Mouse (Mus musculus) T-cell, adult 2 months (primary cell): ENCODE data around the gene Armc5.

Source experiments
- DNase-seq: peaks from one replicate; pipeline ENCODE4 v3.0.0; 2022; ENCODE audit warnings: low spot score

Gene Armc5

GRCm38 (mm10) chr7:128236856-128237592, at the start of gene Armc5:
Gene Armc5 (plus strand): TSS chr7:128237342.
- DNase-seq, result peak; percentile 60

- DNase-seq, result no peak
Measured at GRCm38 (mm10) chr7:128201607-128202006, 35.5 kb upstream of the Armc5 start.

- DNase-seq, result no peak
Measured at GRCm38 (mm10) chr7:128203071-128203470, 34.1 kb upstream of the Armc5 start.

GRCm38 (mm10) chr7:128204179-128204578, 33.0 kb upstream of the Armc5 start:
- DNase-seq, result no peak

GRCm38 (mm10) chr7:128205695-128206094, 31.4 kb upstream of the Armc5 start:
- DNase-seq, result no peak

- DNase-seq, result no peak
Measured at GRCm38 (mm10) chr7:128206152-128206551, 31.0 kb upstream of the Armc5 start, which contains the start of gene Cox6a2. Gene Cox6a2 (minus strand): TSS chr7:128206387.

GRCm38 (mm10) chr7:128208187-128208586, 29.0 kb upstream of the Armc5 start:
- DNase-seq, result peak; percentile 58

GRCm38 (mm10) chr7:128209826-128210225, 27.3 kb upstream of the Armc5 start:
- no peak for DNase-seq

- no peak for DNase-seq
Measured at GRCm38 (mm10) chr7:128219952-128220351, 17.2 kb upstream of the Armc5 start.

- DNase-seq, result no peak
Measured at GRCm38 (mm10) chr7:128220936-128221335, 16.2 kb upstream of the Armc5 start.

- no peak for DNase-seq
Measured at GRCm38 (mm10) chr7:128231741-128232140, 5.4 kb upstream of the Armc5 start.

- no peak for DNase-seq
Measured at GRCm38 (mm10) chr7:128234796-128235195, 2.3 kb upstream of the Armc5 start.

- DNase-seq, result no peak
Measured at GRCm38 (mm10) chr7:128235481-128235880, 1.7 kb upstream of the Armc5 start.

GRCm38 (mm10) chr7:128236426-128236825, 716 bp upstream of the Armc5 start:
- DNase-seq, result no peak

GRCm38 (mm10) chr7:128237593-128237926, 418 bp downstream of the Armc5 start:
- no peak for DNase-seq

GRCm38 (mm10) chr7:128237927-128238778, 1.0 kb downstream of the Armc5 start, which contains the start of gene 9130023H24Rik:
Gene 9130023H24Rik (minus strand): TSS chr7:128238031.
- DNase-seq, result peak; percentile 100

- peak; percentile 43 for DNase-seq
Measured at GRCm38 (mm10) chr7:128238991-128239390, 1.8 kb downstream of the Armc5 start.

GRCm38 (mm10) chr7:128240131-128240784, 3.1 kb downstream of the Armc5 start:
- DNase-seq, result no peak

GRCm38 (mm10) chr7:128242331-128242730, 5.2 kb downstream of the Armc5 start:
- DNase-seq, result no peak

- no peak for DNase-seq
Measured at GRCm38 (mm10) chr7:128243921-128244320, 6.8 kb downstream of the Armc5 start.

GRCm38 (mm10) chr7:128244410-128245025, 7.4 kb downstream of the Armc5 start:
- no peak for DNase-seq

- DNase-seq, result no peak
Measured at GRCm38 (mm10) chr7:128245547-128245946, 8.4 kb downstream of the Armc5 start.
